Mouse (Mus musculus): ENCODE results near the gene Gmppb. TPM values are rescaled to one million over a fixed set of nuclear protein-coding genes. Genes with fewer than 3 reads are reported as not detected.

Gene Gmppb
- polyA plus RNA-seq, 1 experiment from 2014 or later, result 24.5 TPM

GRCm38 (mm10) chr9:108094184-108094941, 45.3 kb downstream of the Gmppb start, which contains the start of gene Apeh:
Gene Apeh (minus strand): TSS chr9:108094606.
- Histone ChIP-seq H3K4me3 (ENCODE audit: low read depth, low read length) (peak within 1 kb of the TSS; percentile 91), H3K27me3 (ENCODE audit: control insufficient read depth, insufficient read depth, low read length) (no peaks in the 10 kb centered on the region), H3K9me3 (replicated peaks; ENCODE audit: control insufficient read depth, low read length) (no peaks in the 10 kb centered on the region), H3K4me1 (ENCODE audit: control insufficient read depth, insufficient read depth, low read length) (peaks cover 24% of the 10 kb centered on the region; the same call in 1 of the 2 replicates), H3K27ac (ENCODE audit: low read depth, low read length) (peak within 1 kb of the TSS; percentile 68), H3K9ac (ENCODE audit: low read depth, low read length) (peak within 1 kb of the TSS; percentile 91), H3K36me3 (ENCODE audit: control insufficient read depth, insufficient read depth, low read length) (peaks cover 17% of the 10 kb centered on the region), H3K4me2 (peak within 1 kb of the TSS; percentile 96)
- peak; percentile 92 for ATAC-seq (replicated peaks; ENCODE audit: insufficient number of reproducible peaks, low FRiP score, low TSS enrichment)
- under 1% methylated on average over 52 of the region's 52 CpGs for WGBS (ENCODE audit: insufficient replicate concordance)

DNA sequence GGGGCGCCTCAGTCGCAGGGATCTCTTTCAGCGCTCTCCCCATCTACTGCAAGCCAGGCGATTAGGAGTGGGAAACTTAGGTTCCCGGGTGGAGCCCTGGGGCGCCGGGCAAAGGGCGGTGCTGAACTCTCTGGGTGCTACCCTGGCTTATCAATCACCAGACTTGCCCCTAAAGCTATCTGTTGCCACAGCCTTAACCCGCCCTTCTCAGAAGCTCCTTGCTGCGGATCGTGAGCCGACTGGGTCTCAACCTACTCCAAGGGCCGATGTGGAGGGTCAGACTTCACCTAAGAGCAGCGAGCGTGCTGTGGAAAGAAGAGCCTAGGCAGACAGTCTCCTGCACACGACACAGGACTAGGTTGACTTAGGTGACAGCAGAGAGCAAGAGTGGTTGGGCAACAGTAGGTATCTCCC, 46.0 kb downstream of the Gmppb start:
- Histone ChIP-seq H3K27ac (ENCODE audit: low read depth, low read length) (peak overlapping the region; percentile 68), H3K9ac (ENCODE audit: low read depth, low read length) (peak overlapping the region; percentile 91), H3K4me2 (peak overlapping the region; percentile 96), H3K9me3 (replicated peaks; ENCODE audit: control insufficient read depth, low read length) (no peaks in the 10 kb centered on the region), H3K4me3 (ENCODE audit: low read depth, low read length) (peak overlapping the region; percentile 91), H3K36me3 (ENCODE audit: control insufficient read depth, insufficient read depth, low read length) (peaks cover 14% of the 10 kb centered on the region), H3K4me1 (ENCODE audit: control insufficient read depth, insufficient read depth, low read length) (peaks cover 24% of the 10 kb centered on the region; the same call in 1 of the 2 replicates), H3K27me3 (ENCODE audit: control insufficient read depth, insufficient read depth, low read length) (no peaks in the 10 kb centered on the region)
- under 1% methylated on average over 16 of the region's 16 CpGs for WGBS (ENCODE audit: insufficient replicate concordance)
- ATAC-seq (replicated peaks; ENCODE audit: insufficient number of reproducible peaks, low FRiP score, low TSS enrichment), result peak; percentile 80

- Histone ChIP-seq H3K9me3 (replicated peaks; ENCODE audit: control insufficient read depth, low read length) (no peaks in the 10 kb centered on the region), H3K27ac (ENCODE audit: low read depth, low read length) (peak overlapping the region; percentile 68), H3K4me3 (ENCODE audit: low read depth, low read length) (peak overlapping the region; percentile 91), H3K27me3 (ENCODE audit: control insufficient read depth, insufficient read depth, low read length) (no peaks in the 10 kb centered on the region), H3K9ac (ENCODE audit: low read depth, low read length) (peak overlapping the region; percentile 91), H3K36me3 (ENCODE audit: control insufficient read depth, insufficient read depth, low read length) (peaks cover 9% of the 10 kb centered on the region), H3K4me2 (peak overlapping the region; percentile 96), H3K4me1 (ENCODE audit: control insufficient read depth, insufficient read depth, low read length) (peaks cover 24% of the 10 kb centered on the region; the same call in 1 of the 2 replicates)
- WGBS (ENCODE audit: insufficient replicate concordance), result 16% methylated on average over 3 of the region's 3 CpGs
- ATAC-seq (replicated peaks; ENCODE audit: insufficient number of reproducible peaks, low FRiP score, low TSS enrichment), result no peak
These were observed 46.5 kb downstream of the Gmppb start for GRCm38 (mm10) chr9:108095518-108095917.

DNA sequence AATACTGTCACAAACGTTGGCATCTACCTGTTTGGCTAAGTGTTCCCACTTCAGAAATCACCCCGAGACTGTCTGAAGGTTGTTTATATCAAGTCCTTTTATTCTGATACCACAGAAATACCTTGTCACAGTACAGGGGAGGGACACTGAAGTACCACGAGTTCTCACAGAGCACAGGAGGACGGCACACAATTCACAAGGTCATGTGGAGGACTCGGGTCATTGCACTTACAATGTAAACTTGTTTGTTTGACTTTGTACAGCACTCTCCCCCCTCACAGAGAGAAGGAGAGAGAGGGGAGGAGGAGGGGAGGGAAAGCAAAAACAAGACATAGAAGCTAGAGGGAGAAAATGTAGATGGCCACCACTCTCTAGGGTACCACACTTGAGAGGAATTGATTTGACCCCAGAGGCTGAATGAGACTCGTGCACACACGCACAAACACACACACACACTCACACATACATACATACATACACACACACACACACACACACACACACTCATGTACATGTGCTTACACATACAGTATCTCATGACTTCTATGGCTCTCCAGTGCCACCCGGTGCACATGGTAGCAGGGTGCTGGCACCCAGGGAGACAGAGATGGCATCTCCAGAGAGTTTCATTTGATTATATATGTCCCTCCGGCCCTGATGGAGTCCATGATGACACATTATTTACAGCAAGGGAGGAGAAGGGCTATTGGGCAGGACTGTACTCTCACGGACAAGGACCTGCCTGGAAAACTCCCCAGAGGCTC, 47.1 kb downstream of the Gmppb start:
- no peak for ATAC-seq (replicated peaks; ENCODE audit: insufficient number of reproducible peaks, low FRiP score, low TSS enrichment)
- Histone ChIP-seq H3K9me3 (replicated peaks; ENCODE audit: control insufficient read depth, low read length) (no peaks in the 10 kb centered on the region), H3K4me3 (ENCODE audit: low read depth, low read length) (peak overlapping the region; percentile 91), H3K27ac (ENCODE audit: low read depth, low read length) (peak overlapping the region; percentile 62), H3K4me2 (peak overlapping the region; percentile 96), H3K27me3 (ENCODE audit: control insufficient read depth, insufficient read depth, low read length) (no peaks in the 10 kb centered on the region), H3K9ac (ENCODE audit: low read depth, low read length) (peak overlapping the region; percentile 68; the same call in 1 of the 2 replicates), H3K4me1 (ENCODE audit: control insufficient read depth, insufficient read depth, low read length) (peaks cover 24% of the 10 kb centered on the region; the same call in 1 of the 2 replicates), H3K36me3 (ENCODE audit: control insufficient read depth, insufficient read depth, low read length) (peaks cover 6% of the 10 kb centered on the region)
- whole genome bisulfite sequencing (ENCODE audit: insufficient replicate concordance), result 64% methylated on average over 10 of the region's 10 CpGs

DNA sequence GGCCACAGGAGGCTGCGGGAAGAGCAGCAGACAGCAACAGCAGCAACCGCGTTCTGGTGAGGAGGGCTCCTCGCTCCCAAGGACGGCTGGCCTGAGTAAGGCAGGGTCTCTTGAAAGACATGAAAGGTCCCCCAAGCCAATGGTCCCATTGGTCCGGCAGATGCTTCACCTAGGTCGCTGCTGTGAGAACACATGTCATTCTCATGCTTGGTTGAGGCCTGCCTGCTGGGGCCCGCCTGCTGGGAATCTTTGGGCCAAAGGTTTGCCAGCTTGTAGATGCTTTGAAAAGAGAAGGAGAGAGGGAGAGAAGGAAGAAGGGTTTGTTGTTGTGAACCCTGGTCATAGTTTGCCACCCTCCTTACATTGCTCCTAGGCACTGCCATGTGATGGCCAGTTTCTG, 50.6 kb downstream of the Gmppb start:
- no peak overlapping the region for H3K9ac ChIP-seq (ENCODE audit: low read depth, low read length)

More for the DNA sequence above, 50.6 kb downstream of the Gmppb start:
- Histone ChIP-seq H3K4me1 (ENCODE audit: control insufficient read depth, insufficient read depth, low read length) (peaks cover 20% of the 10 kb centered on the region), H3K27ac (ENCODE audit: low read depth, low read length) (no peak overlapping the region), H3K4me3 (ENCODE audit: low read depth, low read length) (no peak overlapping the region), H3K27me3 (ENCODE audit: control insufficient read depth, insufficient read depth, low read length) (no peaks in the 10 kb centered on the region), H3K4me2 (no peak overlapping the region), H3K9me3 (replicated peaks; ENCODE audit: control insufficient read depth, low read length) (no peaks in the 10 kb centered on the region), H3K36me3 (ENCODE audit: control insufficient read depth, insufficient read depth, low read length) (no peaks in the 10 kb centered on the region)
- ATAC-seq (replicated peaks; ENCODE audit: insufficient number of reproducible peaks, low FRiP score, low TSS enrichment), result no peak
- WGBS (ENCODE audit: insufficient replicate concordance), result 81% methylated on average over 8 of the region's 8 CpGs

Small RNAs within 50 kb of the gene (microRNA-seq; reads per million reads assigned to microRNA genes)
- gene Mir7088 (ENCODE audit: borderline number of aligned reads), result not detected

Other genes starting within 250 kb of the Gmppb start
- 46.0 and 51.3 TPM in 2 replicates for gene Rbm6, start 176.0 kb upstream of the Gmppb start, polyA plus RNA-seq (2014; fragmentation: Nextera tagmentation; extraction: Ambion mirVana)
- gene Mon1a, start 161.1 kb upstream of the Gmppb start, polyA plus RNA-seq (2014; fragmentation: Nextera tagmentation; extraction: Ambion mirVana), result 9.6 and 11.9 TPM in 2 replicates
- gene Mst1r, start 142.4 kb upstream of the Gmppb start, polyA plus RNA-seq (2014; fragmentation: Nextera tagmentation; extraction: Ambion mirVana), result 1.3 and 1.6 TPM in 2 replicates
- not detected in 2 replicates for gene Actl11, start 120.8 kb upstream of the Gmppb start, polyA plus RNA-seq (2014; fragmentation: Nextera tagmentation; extraction: Ambion mirVana)
- 0.46 and 0.70 TPM in 2 replicates for gene Camkv, start 113.6 kb upstream of the Gmppb start, polyA plus RNA-seq (2014; fragmentation: Nextera tagmentation; extraction: Ambion mirVana)
- gene Traip, start 99.1 kb upstream of the Gmppb start, polyA plus RNA-seq (2014; fragmentation: Nextera tagmentation; extraction: Ambion mirVana), result 14.5 and 16.7 TPM in 2 replicates
- 43.9 and 47.8 TPM in 2 replicates for gene Uba7, start 73.7 kb upstream of the Gmppb start, polyA plus RNA-seq (2014; fragmentation: Nextera tagmentation; extraction: Ambion mirVana)
- 3.2 and 4.0 TPM in 2 replicates for gene Gm20661, start 66.2 kb upstream of the Gmppb start, polyA plus RNA-seq (2014; fragmentation: Nextera tagmentation; extraction: Ambion mirVana)
- 66.6 and 66.8 TPM in 2 replicates for gene Inka1, start 63.4 kb upstream of the Gmppb start, polyA plus RNA-seq (2014; fragmentation: Nextera tagmentation; extraction: Ambion mirVana)
- gene Cdhr4, start 56.7 kb upstream of the Gmppb start, polyA plus RNA-seq (2014; fragmentation: Nextera tagmentation; extraction: Ambion mirVana), result 7.0 and 10.2 TPM in 2 replicates
- gene Gm20662, start 52.9 kb upstream of the Gmppb start, polyA plus RNA-seq (2014; fragmentation: Nextera tagmentation; extraction: Ambion mirVana), result 0.52 and 0.90 TPM in 2 replicates
- gene Ip6k1, start 46.7 kb upstream of the Gmppb start, polyA plus RNA-seq (2014; fragmentation: Nextera tagmentation; extraction: Ambion mirVana), result 17.0 and 25.5 TPM in 2 replicates
- 1.1 and 1.9 TPM in 2 replicates for gene Amigo3, start 3.9 kb downstream of the Gmppb start, polyA plus RNA-seq (2014; fragmentation: Nextera tagmentation; extraction: Ambion mirVana)
- gene Mst1, start 31.2 kb downstream of the Gmppb start, polyA plus RNA-seq (2014; fragmentation: Nextera tagmentation; extraction: Ambion mirVana), result 1.4 and 1.8 TPM in 2 replicates
- gene Rnf123, start 34.1 kb downstream of the Gmppb start, polyA plus RNA-seq (2014; fragmentation: Nextera tagmentation; extraction: Ambion mirVana), result 23.4 and 27.2 TPM in 2 replicates
- gene Apeh, start 45.4 kb downstream of the Gmppb start, polyA plus RNA-seq (2014; fragmentation: Nextera tagmentation; extraction: Ambion mirVana), result 64.5 and 70.7 TPM in 2 replicates
- 0.58 and 0.77 TPM in 2 replicates for gene Bsn, start 141.1 kb downstream of the Gmppb start, polyA plus RNA-seq (2014; fragmentation: Nextera tagmentation; extraction: Ambion mirVana)
- gene Dag1, start 214.7 kb downstream of the Gmppb start, polyA plus RNA-seq (2014; fragmentation: Nextera tagmentation; extraction: Ambion mirVana), result 115 and 149 TPM in 2 replicates
- 25.1 and 26.0 TPM in 2 replicates for gene Nicn1, start 241.2 kb downstream of the Gmppb start, polyA plus RNA-seq (2014; fragmentation: Nextera tagmentation; extraction: Ambion mirVana)
- 12.9 and 15.3 TPM in 2 replicates for gene Amt, start 247.6 kb downstream of the Gmppb start, polyA plus RNA-seq (2014; fragmentation: Nextera tagmentation; extraction: Ambion mirVana)